Mouse (Mus musculus): ENCODE measurements around the gene Smco2.

DNA sequence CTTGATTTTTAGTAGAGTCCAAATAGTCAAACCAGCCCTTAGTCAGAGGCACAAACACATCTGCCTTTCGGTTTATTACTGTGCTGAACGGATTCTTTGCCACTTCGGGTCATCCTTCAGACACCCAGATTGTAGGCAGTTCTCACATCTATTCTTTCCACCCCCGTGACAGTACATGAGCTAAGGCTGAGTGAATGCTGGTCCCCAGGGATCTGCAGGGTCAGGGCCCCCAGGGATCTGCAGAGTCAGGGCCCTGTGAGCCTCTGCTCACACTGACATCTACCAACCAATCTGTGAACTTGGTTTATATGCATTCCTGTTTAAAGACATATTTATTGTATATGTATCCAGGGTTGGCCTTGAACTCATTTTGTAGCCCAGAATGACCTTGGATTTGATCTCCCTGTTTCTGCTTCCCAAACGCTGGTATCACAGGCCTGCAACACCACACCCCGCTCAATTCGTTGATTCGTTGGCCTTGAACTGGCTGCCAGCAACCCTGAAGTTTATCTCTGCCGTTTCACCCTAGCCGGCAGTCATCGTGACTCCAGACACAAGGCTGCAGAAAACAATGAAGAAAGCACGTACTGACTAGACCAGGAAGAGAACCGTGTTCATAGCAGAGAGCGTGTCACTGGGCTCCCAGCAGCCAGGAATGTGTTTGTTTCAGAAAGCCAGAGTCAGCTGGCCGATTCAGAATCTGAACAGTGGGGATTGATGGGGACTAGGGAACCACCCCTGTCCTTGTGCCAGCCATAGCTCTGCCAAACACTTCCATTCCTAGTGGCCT, 3.7 kb upstream of the Smco2 start:
- TF ChIP-seq CTCF (IDR thresholded peaks at IDR 0.05; ENCODE audit: extremely low read depth, insufficient read depth, low read length) (no peak), POLR2A (IDR thresholded peaks at IDR 0.05; ENCODE audit: extremely low read depth, insufficient read depth, low read length) (no peak)

All from cortical plate, adult 2 months (tissue).